Mouse (Mus musculus): ENCODE results near the gene Tnpo2.

Tnpo2 gene

DNA sequence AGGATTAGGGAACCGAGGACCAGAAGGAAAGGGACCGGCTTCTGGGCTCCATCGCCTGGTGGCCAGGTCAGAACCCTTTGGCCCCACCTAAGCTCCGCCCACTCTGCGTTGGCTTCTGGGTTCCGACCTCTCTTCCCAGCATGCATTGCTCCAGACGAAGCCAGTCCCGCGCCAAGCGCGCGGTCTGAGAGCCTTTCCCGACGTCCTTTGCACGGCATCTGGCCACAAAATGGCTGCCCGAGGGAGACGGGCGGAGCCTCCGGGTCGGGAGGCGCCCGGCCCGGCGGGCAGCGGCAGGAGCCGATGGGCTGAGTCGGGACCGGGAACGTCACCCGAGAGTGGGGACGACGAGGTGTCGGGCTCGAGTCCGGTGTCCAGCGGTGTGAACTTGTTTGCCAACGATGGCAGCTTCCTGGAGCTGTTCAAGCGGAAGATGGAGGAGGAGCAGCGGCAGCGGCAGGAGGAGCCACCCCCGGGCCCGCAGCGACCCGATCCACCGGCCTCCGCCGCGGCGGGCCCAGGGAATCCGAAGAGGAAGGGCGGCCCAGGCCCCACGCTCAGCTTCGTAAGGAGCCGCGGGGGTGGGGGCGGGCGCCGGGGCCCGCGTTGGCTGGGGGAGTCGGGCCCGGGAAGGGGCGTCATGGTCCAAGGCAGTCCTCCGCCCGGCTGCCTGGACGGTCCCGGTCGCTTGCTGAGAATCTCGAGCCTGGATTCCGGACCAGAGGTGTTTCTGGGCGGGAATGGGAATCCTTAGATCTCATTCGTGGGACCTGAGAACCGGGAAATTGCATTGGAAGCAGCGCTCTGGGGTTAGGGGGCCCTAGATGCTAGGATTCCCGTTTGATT, 9.8 kb upstream of the Tnpo2 start, which contains the start of gene Trir:
Gene Trir (plus strand): TSS at position 154 of the 846 bp plus-strand sequence.
- peak; percentile 97 to 98 for DNase-seq (ENCODE audit: low spot score in 2 of 2)

DNA sequence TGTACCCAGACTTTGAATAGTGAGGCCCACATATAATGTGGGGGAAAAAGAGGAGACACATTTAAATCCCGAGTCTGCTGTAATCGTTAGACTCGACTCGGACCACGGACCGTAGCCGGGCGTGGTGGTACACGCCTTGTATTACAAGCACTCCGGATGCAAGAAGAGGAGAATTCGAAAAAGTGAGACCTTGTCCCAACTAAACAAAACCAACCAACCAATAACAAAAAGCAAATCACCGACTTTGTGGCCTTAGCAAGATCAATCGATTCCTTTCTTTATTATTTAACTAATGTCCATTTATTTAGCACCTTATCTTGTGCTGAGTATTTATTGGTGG, 9.2 kb upstream of the Tnpo2 start:
- peak in 1 of 2 experiments; percentile 48 for DNase-seq (ENCODE audit: low spot score in 2 of 2)

DNA sequence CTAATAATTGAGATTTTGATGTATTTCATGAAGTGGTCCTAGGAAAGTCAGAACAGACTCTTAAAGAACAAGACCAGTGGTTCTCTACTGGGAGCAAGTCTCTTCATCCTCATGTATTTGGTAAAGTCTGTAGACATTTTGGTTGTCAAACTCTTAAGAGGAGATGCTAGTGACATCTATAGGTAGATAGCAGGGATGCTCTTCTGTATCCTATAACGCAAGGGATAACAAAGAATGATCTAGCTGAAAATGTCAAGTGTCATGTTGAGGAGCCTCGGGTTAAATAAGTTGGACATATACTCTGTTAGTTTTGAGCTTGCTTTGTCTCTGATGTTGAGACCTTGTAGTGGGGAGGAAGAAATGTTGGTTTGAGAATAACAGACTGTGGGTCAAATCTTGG, 8.8 kb upstream of the Tnpo2 start:
- DNase-seq (ENCODE audit: low spot score in 2 of 2), result no peak

DNA sequence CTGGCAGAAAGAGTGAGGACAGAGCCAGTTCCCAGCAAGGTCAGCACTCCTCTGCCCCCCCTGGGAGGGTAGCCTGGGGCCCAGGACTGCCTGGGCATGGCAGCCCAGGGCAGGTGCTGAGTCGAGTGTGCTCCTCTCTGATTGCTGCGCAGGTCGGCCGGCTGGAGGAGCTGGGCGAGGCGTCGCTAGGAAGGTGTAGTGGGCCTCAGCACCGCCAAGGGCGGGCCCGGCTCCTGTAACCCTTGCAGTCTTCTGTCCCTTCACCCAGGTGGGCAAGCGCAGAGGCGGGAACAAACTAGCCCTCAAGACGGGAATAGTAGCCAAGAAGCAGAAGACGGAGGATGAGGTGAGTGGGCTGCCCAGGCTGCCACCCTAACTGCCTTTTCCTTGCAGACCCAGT, 7.4 kb upstream of the Tnpo2 start:
- DNase-seq (ENCODE audit: low spot score in 2 of 2), result no peak

DNA sequence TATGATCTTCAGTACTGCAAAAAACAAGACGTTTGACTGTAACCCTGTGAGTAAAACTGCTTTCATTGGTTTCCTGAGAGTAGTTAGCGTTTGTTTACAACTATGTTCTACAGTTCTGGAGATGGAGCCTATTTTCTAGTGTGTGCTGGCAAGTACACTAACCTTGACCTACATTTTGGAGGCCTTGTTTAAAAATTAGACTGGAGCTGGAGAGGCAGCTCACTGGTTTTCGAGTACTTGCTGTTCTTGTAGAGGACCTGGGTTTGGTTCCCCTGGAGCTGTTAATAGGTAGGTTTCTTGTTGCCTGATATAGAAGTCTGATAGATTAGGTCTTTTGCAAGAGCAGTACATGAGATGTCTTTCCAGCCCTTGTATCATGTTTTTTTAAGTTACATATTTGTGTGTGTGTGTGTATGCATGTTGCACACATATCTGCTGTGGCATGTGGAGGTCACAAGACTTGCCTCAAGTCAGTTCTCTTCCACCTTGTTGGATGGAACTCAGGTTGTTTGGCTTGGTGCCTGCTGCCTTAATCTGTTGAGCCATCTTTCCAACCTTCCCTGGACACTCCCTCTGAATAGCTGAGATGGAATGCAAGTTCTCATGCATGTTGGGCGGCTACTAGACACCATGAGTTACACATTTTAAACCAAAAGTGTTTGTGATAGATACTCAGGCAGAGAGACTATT, 3.9 kb upstream of the Tnpo2 start:
- no peak for DNase-seq (ENCODE audit: low spot score in 2 of 2)

DNA sequence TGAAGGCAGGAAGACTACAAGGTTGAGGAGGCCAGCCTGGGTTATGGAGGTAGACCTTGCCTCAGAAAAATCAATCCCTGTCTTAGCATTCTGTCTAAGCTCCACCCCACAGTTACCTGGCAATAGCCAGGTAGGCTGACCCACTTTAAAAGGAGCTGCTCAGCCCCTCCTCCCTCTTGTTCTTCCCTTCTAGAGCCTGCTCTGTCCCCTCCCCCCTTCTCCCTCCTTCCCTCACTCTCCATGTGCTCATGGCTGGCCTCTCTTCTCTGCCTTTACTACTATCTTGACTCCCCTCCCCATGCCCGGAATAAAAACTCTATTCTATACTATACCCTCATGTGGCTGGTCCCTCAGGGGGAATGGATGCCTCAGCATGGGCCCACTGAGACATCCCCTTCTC, 2.8 kb upstream of the Tnpo2 start:
- no peak for DNase-seq (ENCODE audit: low spot score in 2 of 2)

DNA sequence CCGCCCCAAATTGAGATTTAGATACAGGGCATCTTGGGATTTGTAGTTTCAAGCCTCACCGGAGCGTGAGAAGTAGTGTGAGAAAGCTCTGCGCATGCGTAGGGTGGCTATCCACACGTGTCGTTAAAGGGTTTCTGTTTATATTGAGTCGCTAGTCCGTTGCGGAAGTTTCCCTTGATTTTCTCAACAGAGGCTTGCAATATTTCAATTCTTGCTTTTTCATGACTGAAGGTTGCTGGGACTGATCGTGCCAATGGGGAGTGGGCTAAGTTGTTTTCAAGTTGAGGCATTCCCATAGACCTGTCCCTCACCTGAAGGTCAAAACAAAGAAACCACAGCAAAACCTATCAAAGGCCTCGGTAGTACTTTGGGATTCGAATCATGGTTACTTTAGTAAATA, 2.0 kb upstream of the Tnpo2 start:
- peak; percentile 82 to 89 for DNase-seq (ENCODE audit: low spot score in 2 of 2)

DNA sequence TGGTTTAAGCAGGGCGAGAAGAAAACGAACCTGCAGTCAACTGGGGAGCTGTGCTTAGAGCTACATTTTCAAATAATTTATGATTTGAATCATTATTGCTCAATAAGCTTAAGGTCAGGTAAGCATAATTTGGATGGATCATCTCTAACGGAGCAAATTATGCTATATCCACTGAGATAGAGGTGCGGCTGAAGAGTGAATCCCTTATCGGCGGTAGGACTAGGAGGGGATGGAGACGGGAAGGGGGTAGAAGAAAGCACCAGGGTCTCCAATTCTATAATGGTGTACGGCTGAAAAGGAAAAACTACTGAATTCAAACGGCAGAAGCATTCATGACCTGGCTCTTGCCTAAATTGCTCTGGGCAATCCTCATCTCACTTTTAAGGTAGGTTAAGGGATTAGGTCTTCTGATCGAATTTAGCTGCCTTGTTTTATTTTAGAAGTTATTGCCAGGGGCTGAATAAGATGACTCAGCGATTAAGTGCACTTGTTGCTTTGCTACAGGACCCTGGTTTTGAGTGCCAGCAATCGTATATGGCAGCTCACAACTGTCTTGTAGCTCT, 1.5 kb upstream of the Tnpo2 start:
- no peak for DNase-seq (ENCODE audit: low spot score in 2 of 2)

DNA sequence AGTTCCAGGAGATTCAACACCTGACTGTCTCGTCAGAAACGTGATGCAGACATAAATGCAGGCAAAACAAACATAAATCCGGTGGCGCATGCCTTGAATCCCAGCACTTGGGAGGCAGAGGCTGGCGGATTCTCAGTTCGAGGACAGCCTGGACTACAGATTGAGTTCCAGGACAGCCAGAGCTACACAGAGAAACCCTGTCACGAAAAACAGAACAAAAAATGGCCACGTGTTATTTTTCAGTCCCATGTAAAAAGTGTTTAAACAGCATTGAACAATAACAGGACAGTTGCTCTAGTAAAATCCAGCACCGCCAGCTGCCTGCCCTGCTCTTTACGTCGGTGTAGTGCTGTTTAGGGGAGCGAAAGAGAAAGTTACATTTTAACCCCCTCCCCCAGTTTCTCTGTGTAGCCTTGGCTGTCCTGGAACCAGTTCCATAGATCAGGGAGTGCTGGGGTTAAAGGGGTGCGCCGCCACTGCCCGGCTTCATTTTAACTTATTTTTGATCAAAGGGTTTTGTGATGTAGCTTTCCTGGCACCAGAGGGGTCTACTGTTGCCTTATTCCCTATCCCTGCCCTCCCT, 896 bp upstream of the Tnpo2 start:
- DNase-seq (ENCODE audit: low spot score in 2 of 2), result peak in 1 of 2 experiments; percentile 31

DNA sequence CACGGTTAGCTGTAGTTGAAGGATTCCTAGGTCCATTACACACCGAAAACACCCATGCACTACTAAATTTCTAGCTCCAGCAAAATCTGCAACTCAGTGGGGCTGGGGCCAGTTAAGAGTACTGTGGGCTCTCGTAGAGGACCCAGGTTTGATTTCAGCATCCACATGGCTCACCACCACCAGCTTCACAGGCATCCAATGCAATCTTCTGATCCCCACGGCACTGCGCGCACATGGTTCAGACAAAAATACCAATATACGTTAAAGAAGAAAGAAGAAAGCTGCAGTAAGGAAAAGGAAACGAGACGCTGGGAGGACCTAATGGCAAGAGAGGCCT, 366 bp upstream of the Tnpo2 start:
- DNase-seq (ENCODE audit: low spot score in 2 of 2), result no peak

DNA sequence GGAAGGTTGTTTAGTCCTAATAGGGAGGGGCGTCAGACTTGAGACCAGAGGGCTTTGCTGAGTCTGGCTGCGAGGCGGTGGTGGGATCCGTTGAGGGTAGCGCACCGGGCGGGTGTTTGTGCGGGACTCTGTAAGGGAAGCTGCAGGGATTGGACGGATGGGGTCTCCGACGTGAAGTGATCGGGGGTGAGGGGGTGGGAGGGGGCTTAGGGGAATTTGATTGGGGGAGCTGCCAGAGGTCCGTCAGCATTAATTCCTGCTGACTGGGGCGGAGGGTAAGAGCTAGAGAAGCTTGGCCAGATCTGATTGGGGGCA, 608 bp downstream of the Tnpo2 start:
- no peak for DNase-seq (ENCODE audit: low spot score in 2 of 2)

DNA sequence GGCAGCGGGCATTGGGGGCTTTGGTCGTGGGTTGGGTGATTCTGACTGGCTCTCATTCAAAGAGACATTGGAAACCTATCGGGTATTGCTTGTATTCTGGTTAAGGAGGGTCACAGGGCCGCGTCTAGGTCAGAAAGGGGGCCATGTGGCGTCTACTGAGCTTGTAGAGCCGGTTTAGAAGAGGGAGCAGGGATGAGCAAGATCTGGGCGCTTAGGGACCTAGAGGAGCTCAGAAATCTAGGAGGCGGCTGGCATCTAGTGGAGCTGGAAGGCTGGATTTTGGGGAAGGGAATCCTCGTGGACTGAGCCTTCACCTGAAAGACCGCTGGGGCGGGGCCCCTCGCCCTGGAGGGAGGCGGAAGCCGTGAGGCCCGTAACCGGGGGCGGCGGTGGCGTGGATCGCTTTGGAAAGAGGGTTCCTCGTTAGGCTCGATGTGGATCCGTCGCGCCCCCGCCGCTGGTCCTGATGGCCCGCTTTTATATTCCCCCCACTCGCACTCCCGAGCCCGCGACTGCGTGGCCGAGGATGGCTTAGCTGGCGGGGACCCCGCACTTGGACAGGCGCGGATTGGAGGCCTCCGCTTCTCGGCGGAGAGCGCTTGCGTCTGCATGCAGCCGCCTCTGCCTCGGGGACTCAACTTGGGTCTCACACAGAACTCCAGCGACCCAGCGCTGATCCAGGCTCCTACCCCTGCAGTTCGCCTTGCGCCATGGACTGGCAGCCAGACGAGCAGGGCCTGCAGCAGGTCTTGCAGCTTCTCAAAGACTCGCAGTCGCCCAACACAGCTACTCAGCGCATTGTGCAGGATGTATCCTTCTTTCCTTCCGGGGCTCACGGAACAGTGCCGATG, 1.2 kb downstream of the Tnpo2 start:
- DNase-seq (ENCODE audit: low spot score in 2 of 2), result peak; percentile 54 to 59

DNA sequence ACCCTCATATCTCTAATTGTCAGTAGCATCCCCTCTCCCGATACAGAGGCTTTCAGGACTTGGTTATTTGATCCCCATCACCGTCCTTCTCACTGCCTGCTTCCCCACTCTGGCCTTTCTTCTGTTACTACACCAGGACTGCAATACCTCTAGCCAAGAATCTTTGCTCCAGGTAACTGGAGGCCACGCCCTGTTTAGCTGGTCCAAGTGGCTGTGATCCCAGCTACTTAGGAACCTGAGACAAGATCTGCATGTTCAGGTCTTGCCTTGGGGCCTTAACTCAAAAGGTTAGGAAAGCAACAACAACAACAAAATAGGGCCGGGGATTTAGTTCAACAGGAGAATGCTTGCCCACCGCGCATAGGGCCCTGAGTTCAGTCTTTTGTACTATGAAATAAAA, 6.9 kb downstream of the Tnpo2 start:
- no peak for DNase-seq (ENCODE audit: low spot score in 2 of 2)

DNA sequence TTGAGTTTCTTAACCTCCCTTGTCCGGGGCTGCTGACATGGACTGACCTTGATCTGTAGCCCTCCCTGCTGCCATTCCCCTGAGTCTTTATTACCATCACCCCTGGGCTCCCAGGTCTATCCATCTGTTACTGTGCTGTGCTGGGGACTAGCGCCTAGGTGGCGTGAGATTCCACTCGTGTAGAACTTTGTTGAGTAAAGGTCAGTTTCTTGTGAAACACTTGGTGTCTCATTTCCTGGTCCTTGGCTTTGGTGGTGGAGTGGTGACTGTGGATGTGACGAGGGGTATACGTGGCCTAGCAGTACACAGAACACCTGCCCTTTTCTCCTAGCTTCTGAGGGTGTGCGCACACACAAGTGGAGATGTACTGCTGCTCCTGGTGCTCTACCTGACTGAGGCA, 20.7 kb downstream of the Tnpo2 start:
- DNase-seq (ENCODE audit: low spot score in 2 of 2), result no peak

DNA sequence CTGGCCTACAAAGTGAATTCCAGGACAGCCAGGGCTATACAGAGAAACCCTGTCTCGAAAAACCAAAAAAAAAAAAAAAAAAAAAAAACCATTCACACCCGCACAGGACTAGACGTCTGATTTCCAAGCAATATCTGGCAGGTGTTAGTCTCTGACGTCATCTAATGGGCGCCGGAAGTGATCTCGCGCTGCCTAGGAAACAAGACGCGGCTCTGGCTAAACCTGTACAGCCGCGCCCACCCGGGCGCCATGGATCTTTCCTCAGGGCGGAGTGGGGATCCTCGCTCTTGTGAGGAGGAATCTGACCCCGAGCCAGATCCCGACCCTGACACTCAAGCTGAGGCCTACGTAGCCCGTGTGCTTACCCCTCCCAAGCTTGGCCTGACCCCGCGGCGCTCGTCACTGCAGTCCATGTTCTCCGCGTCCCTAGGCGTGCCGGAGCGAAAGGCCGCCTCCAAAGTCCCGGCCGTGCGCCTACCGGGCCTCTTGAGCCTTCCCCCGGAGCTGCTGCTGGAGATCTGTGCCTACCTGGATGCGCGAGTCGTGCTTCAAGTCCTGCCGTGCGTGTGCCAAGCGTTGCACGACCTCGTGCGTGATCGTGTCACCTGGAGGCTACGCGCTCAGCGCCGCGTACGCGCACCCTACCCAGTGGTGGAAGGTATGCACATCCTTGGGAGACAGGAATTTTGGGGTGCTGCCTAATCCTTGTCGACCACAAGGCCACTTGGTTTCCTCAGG, 23.3 kb downstream of the Tnpo2 start, which contains the start of gene Fbxw9:
Gene Fbxw9 (plus strand): TSS at position 177 of the 738 bp plus-strand sequence.
- DNase-seq (ENCODE audit: low spot score in 2 of 2), result peak; percentile 83 to 87

DNA sequence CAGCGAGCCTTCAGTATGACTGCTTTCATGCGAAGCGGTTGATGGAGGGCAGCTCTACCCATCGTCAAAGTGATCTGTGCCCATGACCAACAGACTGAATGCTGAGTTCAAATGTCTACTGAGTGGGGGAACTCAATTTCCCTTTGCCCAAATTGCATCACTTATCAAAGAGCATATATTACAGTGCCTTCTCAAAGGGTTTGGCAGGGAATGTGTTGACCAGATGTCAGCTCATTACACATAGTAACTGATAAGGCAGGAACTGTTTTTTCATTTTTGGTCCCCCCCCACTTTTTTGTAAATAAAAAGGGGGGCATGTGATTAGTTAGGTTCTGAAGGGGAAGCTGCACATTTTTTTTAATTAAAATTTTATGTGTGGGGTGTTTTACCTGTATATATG, 25.9 kb downstream of the Tnpo2 start:
- no peak for DNase-seq (ENCODE audit: low spot score in 2 of 2)

DNA sequence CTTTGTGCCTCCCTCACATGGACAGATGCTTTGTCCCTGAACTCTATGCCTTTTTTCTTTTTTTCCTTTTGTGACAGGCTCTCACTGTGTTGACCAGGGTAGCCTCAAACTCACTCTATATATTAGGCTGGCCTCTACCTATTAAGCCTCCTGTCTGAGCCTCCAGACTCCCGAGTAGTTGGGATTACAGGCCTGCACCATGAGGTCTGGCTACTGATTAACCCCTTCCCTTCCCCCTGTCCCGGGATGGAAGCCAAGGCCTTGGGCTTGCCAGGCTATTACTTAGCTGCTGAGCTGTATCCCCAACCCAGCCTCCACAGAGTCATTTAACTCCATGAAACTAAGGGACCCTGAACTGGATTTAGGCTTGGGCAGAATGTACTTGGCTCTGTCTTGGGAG, 28.5 kb downstream of the Tnpo2 start:
- DNase-seq (ENCODE audit: low spot score in 2 of 2), result no peak

DNA sequence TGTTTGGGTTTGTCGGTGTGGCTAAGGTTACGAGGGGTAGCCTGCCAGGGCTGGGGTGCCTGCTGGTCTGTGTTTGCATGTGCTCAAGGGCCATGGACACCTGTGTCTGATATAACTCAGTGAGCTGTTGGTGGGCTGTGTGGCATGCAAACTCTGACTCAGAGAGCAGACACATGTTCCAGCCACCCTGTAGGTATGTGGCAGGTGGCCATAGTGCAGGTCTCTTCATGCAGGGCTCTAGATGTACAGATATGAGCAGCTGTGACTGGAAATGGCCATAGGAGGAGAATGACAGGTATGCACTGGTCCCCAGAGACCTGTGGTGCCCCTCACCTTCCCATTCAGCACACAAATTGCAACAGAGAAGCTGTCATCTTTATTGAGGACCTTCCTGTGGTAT, 30.4 kb downstream of the Tnpo2 start:
- no peak for DNase-seq (ENCODE audit: low spot score in 2 of 2)

DNA sequence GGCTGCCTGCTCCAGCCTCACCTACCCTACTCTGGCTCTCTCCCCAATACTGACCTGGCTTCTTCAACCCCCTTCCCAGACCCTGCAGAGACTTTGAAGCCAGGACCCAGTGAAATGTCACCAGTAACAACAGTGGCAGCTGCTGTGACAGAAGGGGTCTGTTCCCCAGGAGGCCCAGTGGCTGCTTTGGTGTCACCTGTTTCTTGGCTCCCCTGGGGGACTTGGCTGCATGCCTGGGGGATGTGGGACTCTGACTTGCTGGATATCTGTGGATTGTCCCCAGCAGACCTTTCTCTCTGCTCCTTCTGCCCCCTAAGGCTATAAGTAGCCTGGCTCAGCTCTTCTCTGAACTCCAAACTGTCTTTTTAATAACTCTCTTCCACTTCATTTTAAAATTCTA, 31.3 kb downstream of the Tnpo2 start, which contains the start of gene Gm5741:
Gene Gm5741 (minus strand): TSS at position 1 of the 400 bp plus-strand sequence.
- DNase-seq (ENCODE audit: low spot score in 2 of 2), result no peak

DNA sequence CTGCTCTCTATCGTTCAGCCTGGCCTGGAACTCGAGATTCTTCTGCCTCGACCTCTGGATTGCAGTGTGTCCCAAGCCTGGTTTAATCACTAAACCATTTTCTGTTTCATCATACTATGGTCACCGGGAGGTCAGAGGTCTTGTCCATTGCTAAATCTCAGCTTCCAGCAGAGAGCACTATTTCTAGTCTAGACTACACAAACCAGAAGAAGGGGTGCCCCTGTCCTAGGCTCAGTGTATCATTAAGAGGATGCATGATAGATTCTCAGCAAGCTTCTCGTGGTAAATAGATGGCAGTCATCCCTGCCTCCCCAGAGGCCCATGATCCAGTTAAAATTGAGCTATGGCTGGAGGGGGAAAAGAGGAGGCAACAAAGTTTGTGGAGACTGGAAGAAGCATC, 34.3 kb downstream of the Tnpo2 start:
- no peak for DNase-seq (ENCODE audit: low spot score in 2 of 2)

Measured in spleen, postnatal 36 days (tissue).